Mouse (Mus musculus) myocyte (in vitro differentiated cells): ENCODE data around the gene Rgs6. TPM values are rescaled to one million over a fixed set of nuclear protein-coding genes. Genes with fewer than 3 reads are reported as not detected.

Source experiments
- H3K27me3 ChIP-seq: one replicate; pipeline ENCODE4 v1.6.1; 2011; ENCODE audit not compliant: control insufficient read depth, insufficient read depth, insufficient read length
- H3K36me3 ChIP-seq: one replicate; pipeline ENCODE4 v1.6.1; 2011; ENCODE audit not compliant: control insufficient read depth, insufficient read depth
- H3K4me2 ChIP-seq: one replicate; pipeline ENCODE4 v1.6.1; 2011; ENCODE audit warnings: low read depth, control low read depth
- H3K4me3 ChIP-seq: one replicate; pipeline ENCODE4 v1.5.1; 2011; ENCODE audit warnings: mild to moderate bottlenecking, control low read depth, moderate library complexity
- H3K79me2 ChIP-seq: one replicate; pipeline ENCODE4 v1.6.1; 2011; ENCODE audit not compliant: control insufficient read depth, insufficient read depth
- H3ac ChIP-seq: one replicate; pipeline ENCODE4 v1.6.1; 2011; ENCODE audit not compliant: control insufficient read depth, insufficient read length
- CEBPB ChIP-seq: IDR thresholded peaks from 2 replicates; pipeline ENCODE4 v1.6.1; 2011; ENCODE audit warnings: mild to moderate bottlenecking, moderate library complexity; ENCODE audit not compliant: poor library complexity, insufficient read depth, severe bottlenecking
- E2F4 ChIP-seq: IDR thresholded peaks from one replicate; pipeline ENCODE4 v1.6.1; 2011; ENCODE audit warnings: mild to moderate bottlenecking, control low read depth, moderate library complexity; ENCODE audit not compliant: insufficient read depth
- MAX ChIP-seq: IDR thresholded peaks from one replicate; pipeline ENCODE4 v1.6.1; 2011; ENCODE audit warnings: low read depth, mild to moderate bottlenecking, control low read depth
- MYOD1 ChIP-seq, 3 experiments: IDR thresholded peaks; one replicate each; pipeline ENCODE4 v1.6.1; 2011; ENCODE audit warnings: control low read depth in 2 of 3, low read depth in 2 of 3, mild to moderate bottlenecking in 2 of 3, moderate library complexity in 1 of 3; ENCODE audit not compliant: insufficient read length in 2 of 3, control insufficient read depth in 1 of 3
- MYOG ChIP-seq, 3 experiments: IDR thresholded peaks; one replicate each; pipeline ENCODE4 v1.6.1; 2011; ENCODE audit warnings: control low read depth in 2 of 3, low read depth in 2 of 3, mild to moderate bottlenecking in 2 of 3; ENCODE audit not compliant: insufficient read length in 2 of 3, control insufficient read depth in 1 of 3, insufficient read depth in 1 of 3
- POLR2A ChIP-seq: IDR thresholded peaks from one replicate; pipeline ENCODE4 v1.6.1; 2011; ENCODE audit warnings: low read depth, mild to moderate bottlenecking, control low read depth, moderate library complexity; ENCODE audit not compliant: insufficient read length
- POLR2AphosphoS2 ChIP-seq: IDR thresholded peaks from one replicate; pipeline ENCODE4 v1.6.1; 2011; ENCODE audit warnings: low read depth, control low read depth; ENCODE audit not compliant: insufficient read length
- REST ChIP-seq: IDR thresholded peaks from one replicate; pipeline ENCODE4 v1.6.1; 2011; ENCODE audit warnings: mild to moderate bottlenecking, control low read depth, moderate library complexity; ENCODE audit not compliant: insufficient read depth, insufficient read length
- SRF ChIP-seq: IDR thresholded peaks from one replicate; pipeline ENCODE4 v1.6.1; 2011; ENCODE audit warnings: low read depth; ENCODE audit not compliant: control insufficient read depth, insufficient read length
- TCF12 ChIP-seq: IDR thresholded peaks from one replicate; pipeline ENCODE4 v1.6.1; 2011; ENCODE audit warnings: mild to moderate bottlenecking, control low read depth; ENCODE audit not compliant: poor library complexity, insufficient read depth, severe bottlenecking
- TCF3 ChIP-seq: IDR thresholded peaks from one replicate; pipeline ENCODE4 v1.6.1; 2011; ENCODE audit warnings: low read depth, control low read depth; ENCODE audit not compliant: insufficient read length
- USF1 ChIP-seq: IDR thresholded peaks from one replicate; pipeline ENCODE4 v1.6.1; 2011; ENCODE audit warnings: low read depth, mild to moderate bottlenecking, control low read depth, moderate library complexity
- polyA plus RNA-seq: library from polyadenylated mRNA; unstranded; fragments of >200 nt; fragmentation: generic; extraction: Trizol; gene quantifications from one replicate; pipeline ENCODE4 v1.2.1, GENCODE M21; 2012; ENCODE audit warnings: missing spikeins

The Rgs6 gene
- polyA plus RNA-seq, 1 experiment = not detected

- TF ChIP-seq REST (no peak), POLR2A (no peak), TCF12 (no peak), SRF (no peak), MYOG (IDR thresholded peaks at IDR 0.05; ENCODE audit: control insufficient read depth in 1 of 3, insufficient read depth in 1 of 3, insufficient read length in 2 of 3, low read depth in 2 of 3) (no peak), TCF3 (no peak), USF1 (no peak), MYOD1 (IDR thresholded peaks at IDR 0.05; ENCODE audit: control insufficient read depth in 1 of 3, insufficient read length in 2 of 3, low read depth in 2 of 3) (no peak), MAX (no peak)
- Histone ChIP-seq H3K79me2 (no peaks in the 10 kb centered on the region), H3K36me3 (no peaks in the 10 kb centered on the region), H3K4me3 (no peak overlapping the region), H3K27me3 (no peaks in the 10 kb centered on the region), H3ac (no peak overlapping the region), H3K4me2 (no peak overlapping the region)
These were observed 524.2 kb downstream of the Rgs6 start for GRCm38 (mm10) chr12:83112283-83112682.

GRCm38 (mm10) chr12:83112901-83113628, 525.0 kb downstream of the Rgs6 start:
- H3K36me3 ChIP-seq = no peaks in the 10 kb centered on the region
- TF ChIP-seq E2F4 = no peak
- no peak for TF ChIP-seq REST
- H3K4me2 ChIP-seq = no peak overlapping the region
- H3K27me3 ChIP-seq = no peaks in the 10 kb centered on the region
- H3ac ChIP-seq = no peak overlapping the region
- H3K4me3 ChIP-seq = no peak overlapping the region
- H3K79me2 ChIP-seq = no peaks in the 10 kb centered on the region

DNA sequence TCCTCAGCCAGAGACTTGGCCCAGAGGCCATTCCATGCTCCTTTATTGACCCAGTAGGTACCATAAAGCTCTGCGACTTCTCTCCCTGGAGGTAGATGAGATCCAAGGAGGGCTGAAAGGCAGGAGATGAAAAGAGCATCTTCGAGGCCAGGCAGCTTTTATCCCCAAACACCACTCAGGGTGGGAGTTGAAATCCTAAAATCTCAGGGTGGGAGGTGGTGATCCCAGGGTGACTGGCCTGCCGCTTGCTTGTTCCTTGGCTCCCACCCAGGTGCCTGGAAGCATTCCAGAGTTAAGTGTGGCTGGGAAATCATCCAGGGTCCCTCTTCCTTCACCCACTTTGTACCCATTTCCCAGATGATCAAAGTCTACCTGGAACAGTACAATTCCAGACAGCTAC, 525.9 kb downstream of the Rgs6 start:
- TF ChIP-seq CEBPB = no peak
- no peak for TF ChIP-seq E2F4
- no peak for TF ChIP-seq MYOD1 (IDR thresholded peaks at IDR 0.05; ENCODE audit: control insufficient read depth in 1 of 3, insufficient read length in 2 of 3, low read depth in 2 of 3)
- TF ChIP-seq TCF3 = no peak
- TF ChIP-seq USF1 = no peak
- no peak for TF ChIP-seq MYOG (IDR thresholded peaks at IDR 0.05; ENCODE audit: control insufficient read depth in 1 of 3, insufficient read depth in 1 of 3, insufficient read length in 2 of 3, low read depth in 2 of 3)
- no peak for TF ChIP-seq REST
- TF ChIP-seq MAX = no peak
- no peak for TF ChIP-seq TCF12
- no peak for TF ChIP-seq POLR2A
- TF ChIP-seq POLR2AphosphoS2 = no peak
- TF ChIP-seq SRF = no peak
- no peaks in the 10 kb centered on the region for H3K36me3 ChIP-seq
- no peak overlapping the region for H3ac ChIP-seq
- no peaks in the 10 kb centered on the region for H3K27me3 ChIP-seq
- no peaks in the 10 kb centered on the region for H3K79me2 ChIP-seq
- H3K4me3 ChIP-seq = no peak overlapping the region
- no peak overlapping the region for H3K4me2 ChIP-seq

- H3ac ChIP-seq = no peak overlapping the region
- no peak overlapping the region for H3K4me2 ChIP-seq
- H3K27me3 ChIP-seq = no peaks in the 10 kb centered on the region
- no peaks in the 10 kb centered on the region for H3K36me3 ChIP-seq
- no peak overlapping the region for H3K4me3 ChIP-seq
- no peaks in the 10 kb centered on the region for H3K79me2 ChIP-seq
- no peak for TF ChIP-seq TCF3
These were observed 526.4 kb downstream of the Rgs6 start for GRCm38 (mm10) chr12:83114396-83115053.

- Histone ChIP-seq H3K36me3 (no peaks in the 10 kb centered on the region), H3K4me2 (no peak overlapping the region), H3K4me3 (no peak overlapping the region), H3K27me3 (no peaks in the 10 kb centered on the region), H3ac (no peak overlapping the region), H3K79me2 (no peaks in the 10 kb centered on the region)
- TF ChIP-seq POLR2A (no peak), TCF12 (no peak), E2F4 (no peak), MYOG (IDR thresholded peaks at IDR 0.05; ENCODE audit: control insufficient read depth in 1 of 3, insufficient read depth in 1 of 3, insufficient read length in 2 of 3, low read depth in 2 of 3) (no peak), USF1 (no peak), SRF (no peak), POLR2AphosphoS2 (no peak), CEBPB (no peak), MAX (no peak), REST (no peak), MYOD1 (IDR thresholded peaks at IDR 0.05; ENCODE audit: control insufficient read depth in 1 of 3, insufficient read length in 2 of 3, low read depth in 2 of 3) (no peak), TCF3 (no peak)
These were observed 536.0 kb downstream of the Rgs6 start for GRCm38 (mm10) chr12:83124111-83124510.
